Mouse (Mus musculus): ENCODE data around the gene Trpc5. TPM values are rescaled to one million over a fixed set of nuclear protein-coding genes. Genes with fewer than 3 reads are reported as not detected.

The Trpc5 gene
- polyA plus RNA-seq, 1 experiment from 2014 or later: 1.7 TPM

- Histone ChIP-seq H3K9ac (replicated peaks; ENCODE audit: low read depth, low read length) (no peak overlapping the region), H3K4me3 (replicated peaks; ENCODE audit: low read length) (no peak overlapping the region), H3K4me1 (replicated peaks; ENCODE audit: control insufficient read depth, insufficient read depth, low read length) (no peaks in the 10 kb centered on the region), H3K36me3 (ENCODE audit: control insufficient read depth, insufficient read depth) (no peaks in the 10 kb centered on the region), H3K27ac (ENCODE audit: low read length) (no peak overlapping the region), H3K9me3 (ENCODE audit: control insufficient read depth, low read length) (no peaks in the 10 kb centered on the region), H3K27me3 (replicated peaks; ENCODE audit: control insufficient read depth, insufficient read depth, low read length) (no peaks in the 10 kb centered on the region), H3K4me2 (ENCODE audit: low read length) (no peak overlapping the region)
- ATAC-seq: no peak
- WGBS: 76% methylated on average over 4 of the region's 4 CpGs
These were observed 75.2 kb downstream of the Trpc5 start for GRCm38 (mm10) chrX:144612753-144613152.

- Histone ChIP-seq H3K36me3 (ENCODE audit: control insufficient read depth, insufficient read depth) (no peaks in the 10 kb centered on the region), H3K9me3 (ENCODE audit: control insufficient read depth, low read length) (no peaks in the 10 kb centered on the region), H3K4me2 (ENCODE audit: low read length) (no peak overlapping the region), H3K4me3 (replicated peaks; ENCODE audit: low read length) (no peak overlapping the region), H3K27me3 (replicated peaks; ENCODE audit: control insufficient read depth, insufficient read depth, low read length) (no peaks in the 10 kb centered on the region), H3K9ac (replicated peaks; ENCODE audit: low read depth, low read length) (no peak overlapping the region), H3K4me1 (replicated peaks; ENCODE audit: control insufficient read depth, insufficient read depth, low read length) (no peaks in the 10 kb centered on the region), H3K27ac (ENCODE audit: low read length) (no peak overlapping the region)
- no peak for ATAC-seq
- WGBS: 44% methylated on average over 1 of the region's 1 CpGs
These were observed 151.5 kb downstream of the Trpc5 start for GRCm38 (mm10) chrX:144536431-144536830.

GRCm38 (mm10) chrX:144526042-144526441, 161.9 kb downstream of the Trpc5 start:
- no peak for ATAC-seq
- no peaks in the 10 kb centered on the region for H3K9me3 ChIP-seq (ENCODE audit: control insufficient read depth, low read length)
- H3K9ac ChIP-seq (replicated peaks; ENCODE audit: low read depth, low read length): no peak overlapping the region
- no peak overlapping the region for H3K27ac ChIP-seq (ENCODE audit: low read length)
- H3K4me1 ChIP-seq (replicated peaks; ENCODE audit: control insufficient read depth, insufficient read depth, low read length): no peaks in the 10 kb centered on the region
- H3K36me3 ChIP-seq (ENCODE audit: control insufficient read depth, insufficient read depth): no peaks in the 10 kb centered on the region
- no peaks in the 10 kb centered on the region for H3K27me3 ChIP-seq (replicated peaks; ENCODE audit: control insufficient read depth, insufficient read depth, low read length)
- WGBS: 85% methylated on average over 7 of the region's 7 CpGs
- no peak overlapping the region for H3K4me2 ChIP-seq (ENCODE audit: low read length)
- no peak overlapping the region for H3K4me3 ChIP-seq (replicated peaks; ENCODE audit: low read length)

GRCm38 (mm10) chrX:144523239-144523638, 164.7 kb downstream of the Trpc5 start:
- H3K27me3 ChIP-seq (replicated peaks; ENCODE audit: control insufficient read depth, insufficient read depth, low read length): no peaks in the 10 kb centered on the region
- no peak for ATAC-seq

GRCm38 (mm10) chrX:144491394-144491793, 196.6 kb downstream of the Trpc5 start:
- H3K4me1 ChIP-seq (replicated peaks; ENCODE audit: control insufficient read depth, insufficient read depth, low read length): no peaks in the 10 kb centered on the region
- H3K36me3 ChIP-seq (ENCODE audit: control insufficient read depth, insufficient read depth): no peaks in the 10 kb centered on the region
- no peak overlapping the region for H3K4me2 ChIP-seq (ENCODE audit: low read length)
- 76% methylated on average over 1 of the region's 1 CpGs for WGBS
- H3K9ac ChIP-seq (replicated peaks; ENCODE audit: low read depth, low read length): no peak overlapping the region
- no peak overlapping the region for H3K4me3 ChIP-seq (replicated peaks; ENCODE audit: low read length)
- no peak overlapping the region for H3K27ac ChIP-seq (ENCODE audit: low read length)
- ATAC-seq: no peak
- no peaks in the 10 kb centered on the region for H3K27me3 ChIP-seq (replicated peaks; ENCODE audit: control insufficient read depth, insufficient read depth, low read length)
- H3K9me3 ChIP-seq (ENCODE audit: control insufficient read depth, low read length): no peaks in the 10 kb centered on the region

More at GRCm38 (mm10) chrX:144523239-144523638, 164.7 kb downstream of the Trpc5 start:
- Histone ChIP-seq H3K9ac (replicated peaks; ENCODE audit: low read depth, low read length) (no peak overlapping the region), H3K36me3 (ENCODE audit: control insufficient read depth, insufficient read depth) (no peaks in the 10 kb centered on the region), H3K4me2 (ENCODE audit: low read length) (no peak overlapping the region), H3K9me3 (ENCODE audit: control insufficient read depth, low read length) (no peaks in the 10 kb centered on the region), H3K4me1 (replicated peaks; ENCODE audit: control insufficient read depth, insufficient read depth, low read length) (no peaks in the 10 kb centered on the region), H3K4me3 (replicated peaks; ENCODE audit: low read length) (no peak overlapping the region), H3K27ac (ENCODE audit: low read length) (no peak overlapping the region)
- WGBS: 79% methylated on average over 5 of the region's 5 CpGs

- Histone ChIP-seq H3K27ac (ENCODE audit: low read length) (no peak overlapping the region), H3K9me3 (ENCODE audit: control insufficient read depth, low read length) (no peaks in the 10 kb centered on the region), H3K36me3 (ENCODE audit: control insufficient read depth, insufficient read depth) (no peaks in the 10 kb centered on the region), H3K27me3 (replicated peaks; ENCODE audit: control insufficient read depth, insufficient read depth, low read length) (no peaks in the 10 kb centered on the region), H3K9ac (replicated peaks; ENCODE audit: low read depth, low read length) (no peak overlapping the region), H3K4me1 (replicated peaks; ENCODE audit: control insufficient read depth, insufficient read depth, low read length) (no peaks in the 10 kb centered on the region), H3K4me3 (replicated peaks; ENCODE audit: low read length) (no peak overlapping the region), H3K4me2 (ENCODE audit: low read length) (no peak overlapping the region)
- WGBS: 59% methylated on average over 2 of the region's 2 CpGs
- no peak for ATAC-seq
These were observed 223.6 kb downstream of the Trpc5 start for GRCm38 (mm10) chrX:144464416-144464815.

- 89% methylated on average over 5 of the region's 5 CpGs for WGBS
These were observed 231.7 kb downstream of the Trpc5 start, which contains the start of gene Trpc5os for GRCm38 (mm10) chrX:144456281-144456680. TSS of gene Trpc5os (plus strand) at chrX:144456581.

GRCm38 (mm10) chrX:144423848-144424247, 264.1 kb downstream of the Trpc5 start:
- Histone ChIP-seq H3K4me3 (replicated peaks; ENCODE audit: low read length) (no peak overlapping the region), H3K9ac (replicated peaks; ENCODE audit: low read depth, low read length) (no peak overlapping the region), H3K36me3 (ENCODE audit: control insufficient read depth, insufficient read depth) (no peaks in the 10 kb centered on the region), H3K9me3 (ENCODE audit: control insufficient read depth, low read length) (no peaks in the 10 kb centered on the region), H3K27ac (ENCODE audit: low read length) (no peak overlapping the region), H3K4me2 (ENCODE audit: low read length) (no peak overlapping the region), H3K27me3 (replicated peaks; ENCODE audit: control insufficient read depth, insufficient read depth, low read length) (no peaks in the 10 kb centered on the region), H3K4me1 (replicated peaks; ENCODE audit: control insufficient read depth, insufficient read depth, low read length) (no peaks in the 10 kb centered on the region)
- no peak for ATAC-seq
- WGBS: 78% methylated on average over 3 of the region's 3 CpGs

More at GRCm38 (mm10) chrX:144456281-144456680, 231.7 kb downstream of the Trpc5 start, which contains the start of gene Trpc5os:
- H3K4me2 ChIP-seq (ENCODE audit: low read length): no peak within 1 kb of the TSS
- H3K9ac ChIP-seq (replicated peaks; ENCODE audit: low read depth, low read length): no peak within 1 kb of the TSS
- no peaks in the 10 kb centered on the region for H3K9me3 ChIP-seq (ENCODE audit: control insufficient read depth, low read length)
- H3K36me3 ChIP-seq (ENCODE audit: control insufficient read depth, insufficient read depth): no peaks in the 10 kb centered on the region
- H3K27me3 ChIP-seq (replicated peaks; ENCODE audit: control insufficient read depth, insufficient read depth, low read length): no peaks in the 10 kb centered on the region
- H3K4me1 ChIP-seq (replicated peaks; ENCODE audit: control insufficient read depth, insufficient read depth, low read length): no peaks in the 10 kb centered on the region
- no peak within 1 kb of the TSS for H3K27ac ChIP-seq (ENCODE audit: low read length)
- ATAC-seq: no peak
- no peak within 1 kb of the TSS for H3K4me3 ChIP-seq (replicated peaks; ENCODE audit: low read length)

GRCm38 (mm10) chrX:144421091-144421490, 266.9 kb downstream of the Trpc5 start:
- Histone ChIP-seq H3K27ac (ENCODE audit: low read length) (no peak overlapping the region), H3K4me1 (replicated peaks; ENCODE audit: control insufficient read depth, insufficient read depth, low read length) (no peaks in the 10 kb centered on the region), H3K9me3 (ENCODE audit: control insufficient read depth, low read length) (no peaks in the 10 kb centered on the region), H3K4me3 (replicated peaks; ENCODE audit: low read length) (no peak overlapping the region), H3K27me3 (replicated peaks; ENCODE audit: control insufficient read depth, insufficient read depth, low read length) (no peaks in the 10 kb centered on the region), H3K9ac (replicated peaks; ENCODE audit: low read depth, low read length) (no peak overlapping the region), H3K4me2 (ENCODE audit: low read length) (no peak overlapping the region), H3K36me3 (ENCODE audit: control insufficient read depth, insufficient read depth) (no peaks in the 10 kb centered on the region)
- 96% methylated on average over 1 of the region's 1 CpGs for WGBS
- ATAC-seq: no peak

GRCm38 (mm10) chrX:144420259-144420658, 267.7 kb downstream of the Trpc5 start:
- Histone ChIP-seq H3K36me3 (ENCODE audit: control insufficient read depth, insufficient read depth) (no peaks in the 10 kb centered on the region), H3K4me2 (ENCODE audit: low read length) (no peak overlapping the region), H3K27me3 (replicated peaks; ENCODE audit: control insufficient read depth, insufficient read depth, low read length) (no peaks in the 10 kb centered on the region), H3K27ac (ENCODE audit: low read length) (no peak overlapping the region), H3K9me3 (ENCODE audit: control insufficient read depth, low read length) (no peaks in the 10 kb centered on the region), H3K9ac (replicated peaks; ENCODE audit: low read depth, low read length) (no peak overlapping the region), H3K4me1 (replicated peaks; ENCODE audit: control insufficient read depth, insufficient read depth, low read length) (no peaks in the 10 kb centered on the region), H3K4me3 (replicated peaks; ENCODE audit: low read length) (no peak overlapping the region)
- WGBS: 78% methylated on average over 1 of the region's 1 CpGs
- ATAC-seq: no peak
